Mouse (Mus musculus): Measurements from ENCODE around the gene Ankdd1b. TPM values are rescaled to one million over a fixed set of nuclear protein-coding genes. Genes with fewer than 3 reads are reported as not detected.

The Ankdd1b gene
- polyA plus RNA-seq (2014; fragmentation: Nextera tagmentation; extraction: Ambion mirVana) = 0.11 TPM in 1 of 2 replicates, not detected in the other

DNA sequence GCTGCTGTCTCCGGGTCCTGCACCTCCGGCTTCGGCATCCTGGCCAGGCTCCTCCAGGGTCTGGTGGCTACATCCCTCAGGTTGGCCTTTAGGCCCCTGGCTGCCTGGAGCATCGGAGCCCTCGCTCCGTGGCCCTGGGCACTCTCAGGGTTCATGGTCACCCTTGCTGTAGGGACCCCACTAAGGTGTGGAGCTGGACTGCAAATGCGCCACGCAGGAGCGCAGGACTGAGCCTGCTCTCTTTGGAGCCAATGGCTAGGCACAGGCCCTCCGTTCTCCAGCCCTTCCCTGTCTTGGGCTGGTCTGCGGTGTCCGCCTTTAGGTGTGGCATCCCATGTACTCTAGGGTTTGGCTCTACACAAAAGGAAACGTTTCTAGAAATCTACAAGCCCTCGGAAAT is at the start of gene Ankdd1b:
Gene Ankdd1b (minus strand): TSS at position 242 of the 400 bp plus-strand sequence.
- H3K4me3 ChIP-seq (ENCODE audit: low read depth, low read length) = no peak within 1 kb of the TSS

DNA sequence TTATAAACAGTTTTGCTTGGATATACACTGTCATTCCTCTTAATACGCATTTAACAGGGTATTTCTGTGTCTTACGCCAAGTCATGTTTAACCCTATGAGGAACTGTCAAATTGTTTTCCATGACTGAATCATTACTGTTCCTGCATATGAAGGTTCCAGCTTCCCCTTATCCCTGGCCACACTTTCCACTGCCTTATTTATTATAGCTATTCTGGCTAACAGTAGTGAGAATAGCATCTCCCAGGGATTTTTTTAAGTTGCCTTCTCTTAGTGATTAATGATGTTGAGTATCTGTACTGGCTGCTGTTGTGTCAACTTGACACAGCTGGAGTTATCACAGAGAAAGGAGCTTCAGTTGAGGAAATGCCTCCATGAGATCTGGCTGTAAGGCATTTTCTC is 46.3 kb upstream of the Ankdd1b start:
- H3K27me3 ChIP-seq (ENCODE audit: control insufficient read depth, insufficient read depth, low read length) = no peaks in the 10 kb centered on the region
- DNase-seq (ENCODE audit: low spot score) = no peak
- 90% methylated on average over 2 of the region's 2 CpGs for WGBS

More for the DNA sequence above, at the start of gene Ankdd1b:
- no peak for ATAC-seq (ENCODE audit: insufficient number of reproducible peaks, low FRiP score, low TSS enrichment, low read depth)
- no peaks in the 10 kb centered on the region for H3K4me1 ChIP-seq (ENCODE audit: control insufficient read depth, insufficient read depth, low read length)
- WGBS = 88% methylated on average over 14 of the region's 14 CpGs
- DNase-seq (ENCODE audit: low spot score) = no peak
- H3K9me3 ChIP-seq (ENCODE audit: control insufficient read depth, low read length) = no peaks in the 10 kb centered on the region
- no peak within 1 kb of the TSS for H3K27ac ChIP-seq (replicated peaks; ENCODE audit: low read depth, low read length)
- H3K36me3 ChIP-seq (ENCODE audit: control insufficient read depth, insufficient read depth, low read length) = no peaks in the 10 kb centered on the region
- H3K9ac ChIP-seq (ENCODE audit: low read length) = no peak within 1 kb of the TSS
- H3K4me2 ChIP-seq (ENCODE audit: low read depth, severe bottlenecking) = no peak within 1 kb of the TSS
- H3K27me3 ChIP-seq (ENCODE audit: control insufficient read depth, insufficient read depth, low read length) = no peaks in the 10 kb centered on the region

DNA sequence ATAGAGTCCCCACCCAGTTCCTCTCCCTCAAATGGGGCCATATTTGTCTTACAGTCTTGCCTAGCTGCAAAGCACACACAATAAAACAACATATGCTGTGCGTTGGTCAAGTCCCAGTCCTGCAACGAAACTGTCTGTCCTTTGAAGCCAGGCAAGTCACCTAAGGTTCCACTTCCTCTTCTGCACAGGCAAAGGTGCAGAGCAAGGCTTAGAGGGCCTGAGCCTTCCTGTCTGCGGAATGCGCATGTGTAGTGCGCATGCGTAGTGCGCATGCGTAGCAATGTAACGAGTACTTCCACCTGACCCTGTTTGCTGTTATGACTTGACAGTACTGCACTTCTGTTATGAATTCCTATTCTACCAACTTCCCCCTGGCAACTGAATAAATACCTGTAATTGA is 45.3 kb upstream of the Ankdd1b start:
- Histone ChIP-seq H3K9ac (ENCODE audit: low read length) (no peak overlapping the region), H3K4me2 (ENCODE audit: low read depth, severe bottlenecking) (no peak overlapping the region), H3K9me3 (ENCODE audit: control insufficient read depth, low read length) (no peaks in the 10 kb centered on the region), H3K4me1 (ENCODE audit: control insufficient read depth, insufficient read depth, low read length) (0 out of 2 replicates have a peak, but pooled peaks cover 6% of the 10 kb centered on the region), H3K27me3 (ENCODE audit: control insufficient read depth, insufficient read depth, low read length) (no peaks in the 10 kb centered on the region), H3K4me3 (ENCODE audit: low read depth, low read length) (no peak overlapping the region), H3K27ac (replicated peaks; ENCODE audit: low read depth, low read length) (no peak overlapping the region), H3K36me3 (ENCODE audit: control insufficient read depth, insufficient read depth, low read length) (no peaks in the 10 kb centered on the region)
- ATAC-seq (ENCODE audit: insufficient number of reproducible peaks, low FRiP score, low TSS enrichment, low read depth) = no peak
- 89% methylated on average over 9 of the region's 9 CpGs for WGBS
- no peak for DNase-seq (ENCODE audit: low spot score)

More for the DNA sequence above, 46.3 kb upstream of the Ankdd1b start:
- Histone ChIP-seq H3K36me3 (ENCODE audit: control insufficient read depth, insufficient read depth, low read length) (no peaks in the 10 kb centered on the region), H3K9me3 (ENCODE audit: control insufficient read depth, low read length) (no peaks in the 10 kb centered on the region), H3K4me2 (ENCODE audit: low read depth, severe bottlenecking) (no peak overlapping the region), H3K4me3 (ENCODE audit: low read depth, low read length) (no peak overlapping the region), H3K27ac (replicated peaks; ENCODE audit: low read depth, low read length) (no peak overlapping the region), H3K4me1 (ENCODE audit: control insufficient read depth, insufficient read depth, low read length) (0 out of 2 replicates have a peak, but pooled peaks cover 2% of the 10 kb centered on the region), H3K9ac (ENCODE audit: low read length) (no peak overlapping the region)
- ATAC-seq (ENCODE audit: insufficient number of reproducible peaks, low FRiP score, low TSS enrichment, low read depth) = no peak

DNA sequence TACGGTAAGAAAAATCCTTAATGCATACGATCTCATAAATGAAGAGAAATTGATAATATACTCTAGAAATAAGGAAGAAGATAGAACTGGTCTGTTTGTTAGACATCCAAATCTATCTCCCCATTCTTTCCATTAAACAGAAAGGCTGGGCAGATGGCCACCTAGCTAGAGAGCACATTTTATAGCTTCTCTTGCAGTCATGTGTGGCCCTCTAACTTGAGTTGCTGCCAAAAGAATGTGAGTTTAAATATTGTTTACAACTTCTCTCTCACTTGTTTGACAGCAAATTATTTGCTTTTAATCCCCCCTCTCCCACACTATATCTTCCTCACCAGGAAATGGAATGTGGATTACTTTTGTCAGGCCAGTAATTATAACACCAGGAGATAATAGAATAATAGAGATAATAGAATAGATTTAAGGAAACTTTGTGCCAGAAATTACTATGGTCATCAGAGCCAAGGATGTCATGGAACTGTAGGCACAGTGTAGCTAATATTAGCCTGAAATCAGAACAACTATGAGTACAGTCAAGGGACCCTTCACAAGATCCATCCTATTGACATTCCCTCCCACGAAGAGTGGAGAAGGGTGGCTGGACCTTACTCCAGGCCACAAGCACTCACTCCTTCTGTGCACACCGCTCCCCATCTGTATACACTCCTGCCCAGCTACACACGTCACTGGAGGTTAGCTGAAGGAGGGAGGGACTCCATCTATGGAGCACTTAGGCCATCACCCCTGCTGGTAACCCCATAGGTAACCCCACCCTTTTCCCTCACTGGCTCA is 43.4 kb upstream of the Ankdd1b start:
- H3K9ac ChIP-seq (ENCODE audit: low read length) = no peak overlapping the region
- H3K27me3 ChIP-seq (ENCODE audit: control insufficient read depth, insufficient read depth, low read length) = no peaks in the 10 kb centered on the region
- no peak overlapping the region for H3K4me3 ChIP-seq (ENCODE audit: low read depth, low read length)
- H3K36me3 ChIP-seq (ENCODE audit: control insufficient read depth, insufficient read depth, low read length) = no peaks in the 10 kb centered on the region
- whole genome bisulfite sequencing = 84% methylated on average over 5 of the region's 5 CpGs
- H3K4me1 ChIP-seq (ENCODE audit: control insufficient read depth, insufficient read depth, low read length) = 0 out of 2 replicates have a peak, but pooled peaks cover 6% of the 10 kb centered on the region
- no peaks in the 10 kb centered on the region for H3K9me3 ChIP-seq (ENCODE audit: control insufficient read depth, low read length)
- DNase-seq (ENCODE audit: low spot score) (no peak), ATAC-seq (ENCODE audit: insufficient number of reproducible peaks, low FRiP score, low TSS enrichment, low read depth) (no peak)
- H3K27ac ChIP-seq (replicated peaks; ENCODE audit: low read depth, low read length) = no peak overlapping the region
- H3K4me2 ChIP-seq (ENCODE audit: low read depth, severe bottlenecking) = no peak overlapping the region

DNA sequence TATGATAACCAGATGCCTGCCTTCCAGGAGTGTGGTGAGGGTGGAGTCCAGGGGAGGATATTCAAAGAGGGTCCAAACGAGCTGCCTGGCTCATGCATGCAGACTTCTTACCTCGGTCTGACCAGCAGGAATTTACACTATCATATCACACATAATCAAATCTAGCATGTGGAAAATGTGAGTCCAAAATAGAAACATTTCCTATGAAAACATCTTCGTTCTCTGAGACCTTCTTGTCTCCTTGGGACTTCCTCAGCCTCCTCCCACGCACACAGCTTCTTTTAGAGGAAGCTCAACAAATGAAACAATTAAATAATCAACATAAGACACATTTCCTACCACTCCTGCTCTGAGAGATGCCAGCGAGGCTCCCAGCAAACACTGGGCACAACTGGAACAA is 40.9 kb upstream of the Ankdd1b start:
- H3K9ac ChIP-seq (ENCODE audit: low read length) = no peak overlapping the region
- H3K27me3 ChIP-seq (ENCODE audit: control insufficient read depth, insufficient read depth, low read length) = no peaks in the 10 kb centered on the region
- H3K9me3 ChIP-seq (ENCODE audit: control insufficient read depth, low read length) = no peaks in the 10 kb centered on the region
- no peak overlapping the region for H3K4me3 ChIP-seq (ENCODE audit: low read depth, low read length)
- 0 out of 2 replicates have a peak, but pooled peaks cover 6% of the 10 kb centered on the region for H3K4me1 ChIP-seq (ENCODE audit: control insufficient read depth, insufficient read depth, low read length)
- H3K4me2 ChIP-seq (ENCODE audit: low read depth, severe bottlenecking) = no peak overlapping the region
- no peak overlapping the region for H3K27ac ChIP-seq (replicated peaks; ENCODE audit: low read depth, low read length)
- DNase-seq (ENCODE audit: low spot score) (no peak), ATAC-seq (ENCODE audit: insufficient number of reproducible peaks, low FRiP score, low TSS enrichment, low read depth) (no peak)
- H3K36me3 ChIP-seq (ENCODE audit: control insufficient read depth, insufficient read depth, low read length) = no peaks in the 10 kb centered on the region
- WGBS = 50% methylated on average over 5 of the region's 5 CpGs

DNA sequence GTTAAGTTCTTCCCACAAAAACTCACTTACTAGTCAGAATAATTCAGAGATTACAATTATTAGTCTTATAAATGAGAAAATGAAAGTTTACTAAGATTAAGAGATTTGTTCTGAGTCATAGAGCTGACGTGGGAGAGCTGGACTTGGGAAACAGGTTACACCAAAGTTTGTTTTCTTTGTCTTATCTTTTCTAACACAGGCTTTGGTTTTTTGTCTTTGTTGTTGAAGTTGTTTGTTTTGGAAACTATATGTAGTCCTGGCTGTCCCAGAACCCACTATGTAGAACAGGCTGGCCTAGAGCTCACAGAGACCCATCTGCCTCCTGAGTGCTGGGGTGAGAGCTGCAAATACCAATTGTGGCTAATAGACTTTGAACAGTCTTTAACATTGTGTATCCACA is 40.3 kb upstream of the Ankdd1b start:
- no peak for ATAC-seq (ENCODE audit: insufficient number of reproducible peaks, low FRiP score, low TSS enrichment, low read depth)
- 81% methylated on average over 1 of the region's 1 CpGs for WGBS
- 0 out of 2 replicates have a peak, but pooled peaks cover 4% of the 10 kb centered on the region for H3K4me1 ChIP-seq (ENCODE audit: control insufficient read depth, insufficient read depth, low read length)

DNA sequence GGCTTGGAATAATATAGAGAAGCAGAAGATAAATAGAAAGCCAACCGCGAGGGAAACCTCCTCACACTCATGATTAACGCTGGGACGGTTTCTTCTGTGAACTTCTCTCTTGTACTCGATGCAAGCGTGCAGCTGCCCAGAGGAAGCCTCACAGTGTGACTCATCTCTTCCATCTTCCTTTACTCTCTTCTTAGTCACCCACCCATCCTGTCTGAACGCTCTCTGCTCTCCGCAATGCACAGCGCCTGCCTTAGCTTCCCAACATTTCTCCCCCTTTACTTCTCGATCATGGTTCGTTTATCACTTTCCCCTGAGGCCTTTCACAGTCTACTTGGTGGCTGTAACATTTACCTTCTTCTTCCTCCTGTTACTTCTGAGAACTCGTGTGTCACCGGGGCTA is 39.6 kb upstream of the Ankdd1b start:
- WGBS = 78% methylated on average over 13 of the region's 13 CpGs
- H3K9me3 ChIP-seq (ENCODE audit: control insufficient read depth, low read length) = no peaks in the 10 kb centered on the region
- H3K4me1 ChIP-seq (ENCODE audit: control insufficient read depth, insufficient read depth, low read length) = 0 out of 2 replicates have a peak, but pooled peaks cover 4% of the 10 kb centered on the region
- H3K27me3 ChIP-seq (ENCODE audit: control insufficient read depth, insufficient read depth, low read length) = no peaks in the 10 kb centered on the region
- no peak overlapping the region for H3K9ac ChIP-seq (ENCODE audit: low read length)
- no peak overlapping the region for H3K27ac ChIP-seq (replicated peaks; ENCODE audit: low read depth, low read length)
- ATAC-seq (ENCODE audit: insufficient number of reproducible peaks, low FRiP score, low TSS enrichment, low read depth) (no peak), DNase-seq (ENCODE audit: low spot score) (no peak)
- no peaks in the 10 kb centered on the region for H3K36me3 ChIP-seq (ENCODE audit: control insufficient read depth, insufficient read depth, low read length)
- no peak overlapping the region for H3K4me2 ChIP-seq (ENCODE audit: low read depth, severe bottlenecking)
- no peak overlapping the region for H3K4me3 ChIP-seq (ENCODE audit: low read depth, low read length)

More for the DNA sequence above, 40.3 kb upstream of the Ankdd1b start:
- DNase-seq (ENCODE audit: low spot score) = no peak
- Histone ChIP-seq H3K4me2 (ENCODE audit: low read depth, severe bottlenecking) (no peak overlapping the region), H3K9me3 (ENCODE audit: control insufficient read depth, low read length) (no peaks in the 10 kb centered on the region), H3K4me3 (ENCODE audit: low read depth, low read length) (no peak overlapping the region), H3K9ac (ENCODE audit: low read length) (no peak overlapping the region), H3K27me3 (ENCODE audit: control insufficient read depth, insufficient read depth, low read length) (no peaks in the 10 kb centered on the region), H3K36me3 (ENCODE audit: control insufficient read depth, insufficient read depth, low read length) (no peaks in the 10 kb centered on the region), H3K27ac (replicated peaks; ENCODE audit: low read depth, low read length) (no peak overlapping the region)

DNA sequence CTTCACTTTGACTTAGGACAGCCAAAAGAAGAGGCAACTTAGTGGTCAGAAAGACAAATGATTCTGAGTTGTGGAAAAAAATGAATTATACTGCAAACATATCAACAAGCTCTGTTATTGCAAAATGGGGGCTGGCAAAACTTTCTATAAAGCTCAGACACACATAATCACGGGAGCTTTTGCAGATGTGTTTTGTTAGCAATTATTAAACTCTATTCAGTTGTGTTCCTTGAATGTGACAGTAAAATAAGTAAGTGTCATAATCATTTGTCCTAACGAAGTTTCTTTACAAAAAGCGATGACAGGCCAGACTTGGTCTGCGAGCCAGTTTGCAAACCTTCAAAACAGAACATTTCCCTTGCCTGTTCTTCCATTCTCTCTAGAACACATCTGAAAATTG is 36.5 kb upstream of the Ankdd1b start:
- H3K4me2 ChIP-seq (ENCODE audit: low read depth, severe bottlenecking) = no peak overlapping the region
- H3K36me3 ChIP-seq (ENCODE audit: control insufficient read depth, insufficient read depth, low read length) = no peaks in the 10 kb centered on the region
- DNase-seq (ENCODE audit: low spot score) = no peak
- WGBS = 86% methylated on average over 4 of the region's 4 CpGs
- ATAC-seq (ENCODE audit: insufficient number of reproducible peaks, low FRiP score, low TSS enrichment, low read depth) = no peak
- no peak overlapping the region for H3K4me3 ChIP-seq (ENCODE audit: low read depth, low read length)
- no peak overlapping the region for H3K9ac ChIP-seq (ENCODE audit: low read length)
- no peaks in the 10 kb centered on the region for H3K9me3 ChIP-seq (ENCODE audit: control insufficient read depth, low read length)
- H3K27ac ChIP-seq (replicated peaks; ENCODE audit: low read depth, low read length) = no peak overlapping the region
- no peaks in the 10 kb centered on the region for H3K27me3 ChIP-seq (ENCODE audit: control insufficient read depth, insufficient read depth, low read length)
- H3K4me1 ChIP-seq (ENCODE audit: control insufficient read depth, insufficient read depth, low read length) = 0 out of 2 replicates have a peak, but pooled peaks cover 4% of the 10 kb centered on the region
